Comparison of ENCODE assay signal across 19 mouse cellular contexts in the genomic region with DNA sequence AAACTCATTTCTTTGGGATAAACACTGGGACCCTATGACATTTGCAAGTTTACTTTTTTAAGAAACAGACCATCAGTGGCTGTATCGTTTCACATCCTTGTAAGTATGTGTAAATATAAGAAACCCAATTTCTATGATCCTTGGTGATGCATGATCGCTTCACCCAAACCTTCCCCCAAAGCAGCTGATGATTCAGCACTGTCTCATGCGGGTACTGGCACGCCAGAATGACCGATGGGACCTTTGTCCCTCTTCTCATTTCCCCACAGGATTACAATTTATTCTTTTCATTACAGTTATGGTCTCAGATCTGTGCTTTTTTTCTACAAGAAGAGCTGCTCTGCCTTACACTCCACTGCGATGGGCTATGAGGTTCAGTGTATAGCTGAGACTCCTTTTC. TPM values are rescaled to one million over a fixed set of nuclear protein-coding genes. Genes with fewer than 3 reads are reported as not detected.
"Had no signal": no experiment of that assay in that cellular context is flagged by ENCODE, and none has a peak within 500 bp of the region (broad histone marks: within the 10 kb centered on the region; RNA-seq: fewer than 3 reads in every experiment).

No protein-coding gene starts in this region.

- H3K27me3 ChIP-seq: kidney, embryonic 15.5 days; limb, embryonic 13.5 days; midbrain, embryonic 12.5 days had no signal

- H3K4me3 ChIP-seq: kidney, embryonic 15.5 days; limb, embryonic 10.5 days; limb, embryonic 13.5 days; midbrain, embryonic 12.5 days had no signal

- H3K27ac ChIP-seq: kidney, embryonic 15.5 days; limb, embryonic 10.5 days; limb, embryonic 13.5 days; liver, embryonic 14.5 days; macrophage; midbrain, embryonic 12.5 days; stomach, postnatal 0 days had no signal

- H3K9ac ChIP-seq: kidney, embryonic 15.5 days; limb, embryonic 13.5 days; liver, embryonic 14.5 days; liver, postnatal 0 days; lung, embryonic 14.5 days; midbrain, embryonic 12.5 days had no signal

- H3K4me2 ChIP-seq: kidney, embryonic 15.5 days; limb, embryonic 13.5 days; liver, embryonic 11.5 days; lung, embryonic 14.5 days; midbrain, embryonic 12.5 days had no signal

- DNase-seq: kidney, adult 8-10 months; kidney, postnatal 10 days; kidney, postnatal 4 days; liver, postnatal 0 days; lung, embryonic 14.5 days; right cerebral cortex, postnatal 4 days; thymus, adult 2 months; thymus, postnatal 14 days; thymus, postnatal 4 days had no signal

- H3K4me1 ChIP-seq: kidney, embryonic 15.5 days; limb, embryonic 10.5 days; limb, embryonic 13.5 days; midbrain, embryonic 12.5 days had no signal

RNA-seq across cellular contexts. Expression of a gene that starts 23.2 kb away (rescaled TPM):
- total RNA-seq: megakaryocyte, adult 5-6 weeks; monocyte, adult 5-6 weeks had no signal
- polyA plus RNA-seq: liver, embryonic 11.5 days; liver, embryonic 14.5 days; liver, postnatal 0 days; macrophage had no signal
